Mouse (Mus musculus): Measurements from ENCODE around the gene Mrgprd. TPM values are rescaled to one million over a fixed set of nuclear protein-coding genes. Genes with fewer than 3 reads are reported as not detected.

Mrgprd gene
- total RNA-seq (2014; rRNA removed) (not detected in 2 replicates), polyA plus RNA-seq (2015; fragmentation: Nextera tagmentation; extraction: Ambion mirVana) (not detected in 2 replicates)

DNA sequence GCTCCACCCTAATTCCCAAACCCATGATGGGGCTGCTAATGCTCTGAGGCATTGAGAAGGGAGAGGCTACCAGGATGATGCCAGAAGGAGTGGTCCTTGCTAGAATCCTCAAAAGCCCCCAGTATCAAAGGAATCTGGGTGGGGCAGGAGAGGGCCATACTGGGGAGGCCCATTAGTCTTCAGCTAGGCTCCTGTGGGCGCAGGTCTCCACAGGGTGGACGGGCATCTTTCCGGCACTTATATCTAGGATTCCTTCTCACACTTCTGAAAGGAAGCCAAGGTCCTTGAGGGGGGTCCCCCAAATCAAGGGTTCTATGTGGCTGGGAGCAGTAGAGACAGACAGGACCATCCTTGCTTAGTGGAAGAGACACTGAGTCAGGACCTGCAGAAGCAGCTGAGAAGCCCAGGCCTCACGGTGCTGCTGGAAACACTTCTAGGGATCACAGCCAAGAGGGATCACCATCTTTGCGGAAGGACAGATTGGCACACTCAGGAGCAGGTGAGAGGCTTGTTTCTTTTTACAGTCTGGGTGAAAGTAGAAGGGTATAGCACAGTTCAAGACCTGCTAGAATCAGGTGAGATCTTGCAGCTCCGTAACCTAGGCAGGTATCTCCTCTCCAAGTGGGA is at the start of gene Mrgprd:
TSS of gene Mrgprd (plus strand) at position 51 of the 627 bp plus-strand sequence.
- H3K4me1 ChIP-seq (ENCODE audit: insufficient read depth, low read length), result peaks cover 2% of the 10 kb centered on the region; the same call in 1 of the 2 replicates
- no peak for TF ChIP-seq CTCF (IDR thresholded peaks at IDR 0.05; ENCODE audit: low read depth)
- H3K36me3 ChIP-seq (ENCODE audit: insufficient read depth, low read length), result no peaks in the 10 kb centered on the region
- H3K9ac ChIP-seq (replicated peaks; ENCODE audit: low read length), result no peak within 1 kb of the TSS
- no peak within 1 kb of the TSS for H3K4me3 ChIP-seq (ENCODE audit: low read length)
- WGBS, result 83% methylated on average over 6 of the region's 6 CpGs
- no peak for ATAC-seq
- no peak for DNase-seq (ENCODE audit: low spot score)
- H3K9me3 ChIP-seq (ENCODE audit: low read length), result no peaks in the 10 kb centered on the region
- no peak within 1 kb of the TSS for H3K4me2 ChIP-seq (ENCODE audit: low read depth, low read length)
- H3K27me3 ChIP-seq (ENCODE audit: insufficient read depth, low read length), result no peaks in the 10 kb centered on the region
- no peak within 1 kb of the TSS for H3K27ac ChIP-seq

GRCm38 (mm10) chr7:145266011-145266410 is 48.6 kb upstream of the Mrgprd start:
- WGBS, result 85% methylated on average over 2 of the region's 2 CpGs
- no peak overlapping the region for H3K27ac ChIP-seq
- no peak overlapping the region for H3K9ac ChIP-seq (replicated peaks; ENCODE audit: low read length)
- no peak for DNase-seq (ENCODE audit: low spot score)
- H3K4me2 ChIP-seq (ENCODE audit: low read depth, low read length), result no peak overlapping the region
- H3K4me1 ChIP-seq (ENCODE audit: insufficient read depth, low read length), result no peaks in the 10 kb centered on the region
- no peak for TF ChIP-seq CTCF (IDR thresholded peaks at IDR 0.05; ENCODE audit: low read depth)
- no peak for ATAC-seq
- no peak overlapping the region for H3K4me3 ChIP-seq (ENCODE audit: low read length)
- no peaks in the 10 kb centered on the region for H3K9me3 ChIP-seq (ENCODE audit: low read length)
- H3K27me3 ChIP-seq (ENCODE audit: insufficient read depth, low read length), result no peaks in the 10 kb centered on the region
- no peaks in the 10 kb centered on the region for H3K36me3 ChIP-seq (ENCODE audit: insufficient read depth, low read length)

- ATAC-seq, result no peak
- Histone ChIP-seq H3K9ac (replicated peaks; ENCODE audit: low read length) (no peak overlapping the region), H3K4me1 (ENCODE audit: insufficient read depth, low read length) (no peaks in the 10 kb centered on the region), H3K27me3 (ENCODE audit: insufficient read depth, low read length) (no peaks in the 10 kb centered on the region), H3K9me3 (ENCODE audit: low read length) (no peaks in the 10 kb centered on the region), H3K4me3 (ENCODE audit: low read length) (no peak overlapping the region), H3K36me3 (ENCODE audit: insufficient read depth, low read length) (no peaks in the 10 kb centered on the region), H3K4me2 (ENCODE audit: low read depth, low read length) (no peak overlapping the region), H3K27ac (no peak overlapping the region)
- TF ChIP-seq CTCF (IDR thresholded peaks at IDR 0.05; ENCODE audit: low read depth), result no peak
- no peak for DNase-seq (ENCODE audit: low spot score)
- WGBS, result 91% methylated on average over 7 of the region's 7 CpGs
Observed at GRCm38 (mm10) chr7:145268890-145269289, 45.7 kb upstream of the Mrgprd start.

- no peaks in the 10 kb centered on the region for H3K36me3 ChIP-seq (ENCODE audit: insufficient read depth, low read length)
- no peak overlapping the region for H3K4me3 ChIP-seq (ENCODE audit: low read length)
- H3K4me1 ChIP-seq (ENCODE audit: insufficient read depth, low read length), result no peaks in the 10 kb centered on the region
- no peak for TF ChIP-seq CTCF (IDR thresholded peaks at IDR 0.05; ENCODE audit: low read depth)
- H3K27ac ChIP-seq, result no peak overlapping the region
- DNase-seq (ENCODE audit: low spot score) (no peak), ATAC-seq (no peak)
- no peaks in the 10 kb centered on the region for H3K27me3 ChIP-seq (ENCODE audit: insufficient read depth, low read length)
- no peaks in the 10 kb centered on the region for H3K9me3 ChIP-seq (ENCODE audit: low read length)
- H3K9ac ChIP-seq (replicated peaks; ENCODE audit: low read length), result no peak overlapping the region
- WGBS, result 85% methylated on average over 5 of the region's 5 CpGs
- no peak overlapping the region for H3K4me2 ChIP-seq (ENCODE audit: low read depth, low read length)
Observed at GRCm38 (mm10) chr7:145270955-145271354, 43.7 kb upstream of the Mrgprd start.

- Histone ChIP-seq H3K27me3 (ENCODE audit: insufficient read depth, low read length) (no peaks in the 10 kb centered on the region), H3K36me3 (ENCODE audit: insufficient read depth, low read length) (no peaks in the 10 kb centered on the region), H3K4me2 (ENCODE audit: low read depth, low read length) (no peak overlapping the region), H3K9ac (replicated peaks; ENCODE audit: low read length) (no peak overlapping the region), H3K9me3 (ENCODE audit: low read length) (no peaks in the 10 kb centered on the region), H3K27ac (no peak overlapping the region), H3K4me1 (ENCODE audit: insufficient read depth, low read length) (no peaks in the 10 kb centered on the region), H3K4me3 (ENCODE audit: low read length) (no peak overlapping the region)
- ATAC-seq (no peak), DNase-seq (ENCODE audit: low spot score) (no peak)
- no peak for TF ChIP-seq CTCF (IDR thresholded peaks at IDR 0.05; ENCODE audit: low read depth)
- 87% methylated on average over 3 of the region's 3 CpGs for WGBS
Observed at GRCm38 (mm10) chr7:145275488-145275887, 39.1 kb upstream of the Mrgprd start.

- 89% methylated on average over 4 of the region's 4 CpGs for WGBS
- DNase-seq (ENCODE audit: low spot score), result no peak
- no peak overlapping the region for H3K4me3 ChIP-seq (ENCODE audit: low read length)
- H3K9ac ChIP-seq (replicated peaks; ENCODE audit: low read length), result no peak overlapping the region
- no peak overlapping the region for H3K27ac ChIP-seq
- 0 out of 2 replicates have a peak, but pooled peaks cover 5% of the 10 kb centered on the region for H3K4me1 ChIP-seq (ENCODE audit: insufficient read depth, low read length)
- H3K4me2 ChIP-seq (ENCODE audit: low read depth, low read length), result no peak overlapping the region
- H3K27me3 ChIP-seq (ENCODE audit: insufficient read depth, low read length), result no peaks in the 10 kb centered on the region
- no peaks in the 10 kb centered on the region for H3K9me3 ChIP-seq (ENCODE audit: low read length)
- TF ChIP-seq CTCF (IDR thresholded peaks at IDR 0.05; ENCODE audit: low read depth), result no peak
- ATAC-seq, result no peak
- H3K36me3 ChIP-seq (ENCODE audit: insufficient read depth, low read length), result no peaks in the 10 kb centered on the region
Observed at GRCm38 (mm10) chr7:145281396-145281795, 33.2 kb upstream of the Mrgprd start.

DNA sequence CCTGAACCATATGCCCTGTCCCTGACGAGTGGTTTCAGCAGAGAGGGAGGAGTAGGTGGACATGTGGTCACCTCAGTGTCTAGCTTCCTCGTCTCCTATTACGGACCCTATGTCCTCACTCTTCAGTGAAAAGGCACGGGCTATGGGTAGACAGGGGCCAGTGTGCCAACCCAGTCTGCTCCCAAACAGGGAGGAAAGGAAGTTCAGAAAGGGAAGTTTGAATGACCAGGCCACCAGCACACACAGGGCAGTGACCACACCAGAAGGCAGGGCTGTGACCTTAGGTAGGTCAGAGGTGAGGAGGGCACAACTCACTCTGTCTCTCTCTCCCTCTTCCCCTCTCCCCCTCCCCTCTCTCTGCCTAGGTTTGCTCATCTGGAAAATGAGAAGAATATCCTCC is 31.6 kb upstream of the Mrgprd start:
- H3K4me3 ChIP-seq (ENCODE audit: low read length), result peak overlapping the region; percentile 44
- H3K9me3 ChIP-seq (ENCODE audit: low read length), result no peaks in the 10 kb centered on the region
- H3K36me3 ChIP-seq (ENCODE audit: insufficient read depth, low read length), result no peaks in the 10 kb centered on the region
- no peak for TF ChIP-seq CTCF (IDR thresholded peaks at IDR 0.05; ENCODE audit: low read depth)
- WGBS, result 43% methylated on average over 4 of the region's 4 CpGs
- DNase-seq (ENCODE audit: low spot score) (no peak), ATAC-seq (no peak)
- H3K27me3 ChIP-seq (ENCODE audit: insufficient read depth, low read length), result no peaks in the 10 kb centered on the region
- peak overlapping the region; percentile 47 for H3K9ac ChIP-seq (replicated peaks; ENCODE audit: low read length)
- peak overlapping the region; percentile 64 for H3K4me2 ChIP-seq (ENCODE audit: low read depth, low read length)
- 0 out of 2 replicates have a peak, but pooled peaks cover 5% of the 10 kb centered on the region for H3K4me1 ChIP-seq (ENCODE audit: insufficient read depth, low read length)
- no peak overlapping the region for H3K27ac ChIP-seq

Data from hindbrain, postnatal 0 days (tissue).